Mouse (Mus musculus) hindbrain, embryonic 13.5 days (tissue): ENCODE measurements at regions not wholly inside any gene's neighbourhood (a gene's known extent, or its start where the extent isn't known, plus 50 kb on each side); places are given as distances from the start of the nearest gene placed in this dataset.

ENCODE experiments used
- ATAC-seq: fragments of 200-750 bp; cut with Nextera tagmentation; 2 replicates; pipeline ENCODE4 v1.8.0; 2017; ENCODE audit warnings: moderate TSS enrichment; ENCODE audit not compliant: low FRiP score
- H3K27ac ChIP-seq: fragments of 300-500 bp; sonication (generic); 2 replicates; pipeline ENCODE4 v1.5.1; 2015; ENCODE audit warnings: inconsistent platforms, mild to moderate bottlenecking, moderate library complexity
- H3K27me3 ChIP-seq: fragments of 300-500 bp; sonication (generic); 2 replicates; pipeline ENCODE4 v1.6.1; 2015; ENCODE audit warnings: mild to moderate bottlenecking, inconsistent platforms
- H3K36me3 ChIP-seq: fragments of 300-500 bp; sonication (generic); 2 replicates; pipeline ENCODE4 v1.6.1; 2015; ENCODE audit warnings: mild to moderate bottlenecking, inconsistent platforms
- H3K4me1 ChIP-seq: fragments of 300-500 bp; sonication (generic); replicated peaks from 2 replicates; pipeline ENCODE4 v1.6.1; 2015; ENCODE audit warnings: inconsistent platforms
- H3K4me2 ChIP-seq: fragments of 300-500 bp; sonication (generic); 2 replicates; pipeline ENCODE4 v1.6.1; 2015; ENCODE audit warnings: inconsistent platforms, mild to moderate bottlenecking, moderate library complexity
- H3K4me3 ChIP-seq: fragments of 300-500 bp; sonication (generic); 2 replicates; pipeline ENCODE4 v1.5.1; 2015; ENCODE audit warnings: mild to moderate bottlenecking, inconsistent platforms
- H3K9ac ChIP-seq: fragments of 300-500 bp; sonication (generic); 2 replicates; pipeline ENCODE4 v1.6.1; 2015; ENCODE audit warnings: mild to moderate bottlenecking, inconsistent platforms
- H3K9me3 ChIP-seq: fragments of 300-500 bp; sonication (generic); 2 replicates; pipeline ENCODE4 v1.6.1; 2016; ENCODE audit warnings: inconsistent platforms
- WGBS: fragments of 180-500 bp; shearing (Covaris S2); methylation state at CpG from one replicate; pipeline ENCODE4 v1.1.7; 2015; 5-methylcytosine and 5-hydroxymethylcytosine counted together

- no peak for ATAC-seq
- Histone ChIP-seq H3K36me3 (no peaks in the 10 kb centered on the region), H3K4me2 (no peak overlapping the region), H3K9me3 (no peaks in the 10 kb centered on the region), H3K4me3 (no peak overlapping the region), H3K27me3 (no peaks in the 10 kb centered on the region), H3K27ac (no peak overlapping the region), H3K4me1 (0 out of 2 replicates have a peak, but pooled peaks cover 4% of the 10 kb centered on the region), H3K9ac (no peak overlapping the region)
- 95% methylated on average over 4 of the region's 4 CpGs for WGBS
These were observed 139.3 kb upstream of the Jmjd1c start for GRCm38 (mm10) chr10:66956619-66957018.

GRCm38 (mm10) chr10:66957373-66957772 is 138.6 kb upstream of the Jmjd1c start:
- H3K9ac ChIP-seq, result no peak overlapping the region
- no peaks in the 10 kb centered on the region for H3K27me3 ChIP-seq
- no peak overlapping the region for H3K4me3 ChIP-seq
- H3K4me2 ChIP-seq, result no peak overlapping the region
- H3K36me3 ChIP-seq, result no peaks in the 10 kb centered on the region
- no peak overlapping the region for H3K27ac ChIP-seq
- no peak for ATAC-seq
- H3K9me3 ChIP-seq, result no peaks in the 10 kb centered on the region
- WGBS, result 85% methylated on average over 4 of the region's 4 CpGs
- 0 out of 2 replicates have a peak, but pooled peaks cover 4% of the 10 kb centered on the region for H3K4me1 ChIP-seq
